Mouse (Mus musculus) kidney, postnatal 10 days (tissue): ENCODE measurements around the gene Camk1.

Source experiments
- DNase-seq: peaks from one replicate; pipeline ENCODE4 v3.0.0; 2021; ENCODE audit warnings: mixed read lengths

Gene Camk1

GRCm38 (mm10) chr6:113302258-113302657 is 41.5 kb downstream of the Camk1 start:
- DNase-seq: no peak

GRCm38 (mm10) chr6:113301350-113301749 is 42.4 kb downstream of the Camk1 start:
- no peak for DNase-seq

GRCm38 (mm10) chr6:113296639-113297038 is 47.1 kb downstream of the Camk1 start:
- DNase-seq: no peak

- DNase-seq: no peak
Measured at GRCm38 (mm10) chr6:113296046-113296445, 47.7 kb downstream of the Camk1 start.

DNA sequence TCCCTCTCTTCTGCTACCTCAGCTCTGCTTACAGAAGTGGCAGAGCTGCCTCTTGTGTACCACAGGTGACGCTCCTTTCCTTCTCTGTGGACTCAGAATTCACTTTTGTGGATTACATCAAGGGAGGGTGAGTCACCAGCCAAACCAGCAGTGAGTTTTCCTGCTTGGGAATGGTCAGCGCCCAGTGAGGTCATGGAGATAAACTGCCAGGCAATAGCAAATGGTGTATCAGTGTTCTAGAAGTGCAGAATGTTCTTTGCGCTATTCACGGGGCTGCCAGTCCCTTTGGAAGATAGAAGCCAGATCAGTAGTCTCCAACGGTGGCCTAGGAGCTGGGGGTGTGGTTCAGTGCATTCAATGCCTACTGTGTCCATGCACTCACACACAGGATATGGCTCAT is 50.8 kb downstream of the Camk1 start:
- no peak for DNase-seq

GRCm38 (mm10) chr6:113290346-113290745 is 53.4 kb downstream of the Camk1 start:
- DNase-seq: no peak

DNA sequence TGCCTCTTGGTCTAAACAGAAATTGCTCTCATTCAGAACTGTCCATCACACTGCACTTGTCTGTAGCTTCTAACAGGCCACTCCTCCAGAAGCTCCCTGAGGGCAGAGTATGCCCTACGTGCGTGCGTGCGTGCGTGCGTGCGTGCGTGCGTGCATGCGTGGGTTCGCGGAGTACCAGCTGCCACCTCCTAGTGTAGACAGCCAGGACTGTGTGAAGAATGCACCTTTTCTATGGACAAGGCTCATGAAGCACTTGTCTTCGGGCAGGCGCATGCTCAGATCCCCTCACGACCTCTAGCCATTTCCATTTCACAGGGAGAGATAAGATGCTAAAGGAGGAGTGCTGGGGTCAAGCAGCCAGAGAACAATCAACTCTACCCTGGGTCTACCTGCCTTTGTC is 54.4 kb downstream of the Camk1 start:
- DNase-seq: no peak

GRCm38 (mm10) chr6:113287236-113287635 is 56.5 kb downstream of the Camk1 start:
- DNase-seq: no peak

GRCm38 (mm10) chr6:113286316-113286715 is 57.5 kb downstream of the Camk1 start:
- DNase-seq: no peak

DNA sequence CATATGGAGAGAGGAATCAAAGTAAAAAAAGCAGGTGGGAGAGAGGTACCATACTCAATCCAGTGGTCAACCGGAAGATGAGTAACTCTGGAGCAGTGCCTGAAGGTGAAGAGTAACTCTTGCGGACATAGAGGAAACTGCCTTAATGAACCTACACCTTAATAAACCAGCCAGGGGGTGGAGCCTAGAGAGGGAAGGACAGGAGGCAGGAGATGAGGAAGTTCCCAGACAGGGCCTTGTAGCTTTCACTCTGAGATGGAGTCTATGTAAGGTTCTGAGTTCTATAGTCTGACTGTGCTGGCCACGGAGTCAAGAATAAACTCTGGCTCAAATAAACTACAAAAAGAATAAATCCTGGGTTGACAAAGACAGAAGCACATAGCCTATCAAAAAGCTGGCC is 58.9 kb downstream of the Camk1 start:
- no peak for DNase-seq
